Mouse (Mus musculus): ENCODE results near the gene Ahsg. TPM values are rescaled to one million over a fixed set of nuclear protein-coding genes. Genes with fewer than 3 reads are reported as not detected.

Ahsg gene
- 1,000 to 10,000 TPM; 3,016 to 7,289 TPM for total RNA-seq (2021)
- long read RNA-seq, experiment 1, transcript Ahsg-205 (7 exons, 1,333 nt) = minor isoform, 8 of 9,428 reads
- long read RNA-seq, experiment 1, transcript Ahsg-201 (7 exons, 1,484 nt) = major isoform, 3,750 of 9,428 reads
- long read RNA-seq, experiment 1, partial matches to known transcripts = 508 of 9,428 reads
- long read RNA-seq, experiment 1, other reads (novel, unspliced or antisense) = 5,162 of 9,428 reads
- long read RNA-seq, experiment 2, transcript Ahsg-201 (7 exons, 1,484 nt) = major isoform, 141 of 367 reads
- long read RNA-seq, experiment 2, partial matches to known transcripts = 226 of 367 reads
- long read RNA-seq, experiment 2, other reads (novel, unspliced or antisense) = 0 of 367 reads

GRCm38 (mm10) chr16:22890683-22891510 is at the start of gene Ahsg:
Gene Ahsg (plus strand): TSS chr16:22891277.
- DNase-seq = no peak

GRCm38 (mm10) chr16:22842871-22843270 is 48.2 kb upstream of the Ahsg start:
- DNase-seq = no peak

DNA sequence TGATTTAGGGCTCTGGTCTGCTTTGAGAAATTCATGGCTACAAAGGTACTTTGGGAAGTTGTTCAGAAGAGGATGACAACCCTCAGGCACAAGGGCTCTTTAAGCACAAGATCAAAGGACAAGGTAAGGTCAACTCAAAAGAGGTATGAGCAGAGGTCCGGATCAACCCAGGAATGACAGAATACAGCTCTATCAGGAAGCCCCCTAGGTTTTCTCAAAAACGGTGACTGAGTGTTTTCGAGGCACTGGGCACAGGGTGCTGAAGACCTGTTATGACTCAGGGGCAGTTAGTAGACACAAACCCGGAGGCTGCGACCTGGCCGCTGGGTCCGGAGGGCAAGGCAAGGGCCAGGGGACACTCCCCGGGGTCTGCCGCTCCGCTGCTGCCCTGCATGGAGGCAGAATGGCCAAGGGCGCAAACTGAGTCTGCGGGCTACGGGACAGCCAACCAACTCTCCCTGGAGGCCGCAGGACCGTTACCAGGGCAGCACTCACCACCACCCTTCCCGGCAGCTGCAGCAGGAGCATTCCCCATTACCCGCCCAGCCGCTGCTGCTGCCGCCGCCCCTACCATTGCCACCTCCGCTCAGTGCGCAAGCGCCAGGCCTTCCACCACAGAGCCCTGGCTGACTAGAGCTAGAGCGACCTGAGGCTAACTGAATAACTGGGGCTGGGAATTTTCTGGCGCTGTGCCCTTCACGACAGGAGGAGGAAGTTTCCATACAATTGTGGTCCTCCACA is 46.8 kb upstream of the Ahsg start:
- peak; percentile 89 for DNase-seq

GRCm38 (mm10) chr16:22844834-22845233 is 46.2 kb upstream of the Ahsg start:
- no peak for DNase-seq

GRCm38 (mm10) chr16:22845481-22845880 is 45.6 kb upstream of the Ahsg start:
- DNase-seq = peak; percentile 62

DNA sequence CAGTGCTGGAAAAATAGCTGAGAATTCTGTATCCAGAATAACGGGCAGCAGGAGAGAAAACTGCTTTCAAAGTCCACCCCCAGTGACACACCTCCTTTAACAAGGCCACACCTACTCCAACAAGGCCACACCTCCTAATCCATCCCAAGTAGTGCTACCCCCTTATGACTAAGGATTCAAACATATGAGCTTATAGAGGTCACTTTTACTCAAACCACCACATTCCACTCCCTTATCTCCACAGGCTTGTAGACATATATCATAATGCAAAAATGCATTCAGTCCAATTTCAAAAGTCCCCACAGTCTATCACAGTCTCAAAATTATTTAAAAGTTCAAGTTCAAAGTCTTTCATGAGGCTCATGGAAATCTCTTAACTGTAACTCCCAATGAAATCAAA is 43.4 kb upstream of the Ahsg start:
- no peak for DNase-seq

GRCm38 (mm10) chr16:22848331-22848730 is 42.7 kb upstream of the Ahsg start:
- no peak for DNase-seq

DNA sequence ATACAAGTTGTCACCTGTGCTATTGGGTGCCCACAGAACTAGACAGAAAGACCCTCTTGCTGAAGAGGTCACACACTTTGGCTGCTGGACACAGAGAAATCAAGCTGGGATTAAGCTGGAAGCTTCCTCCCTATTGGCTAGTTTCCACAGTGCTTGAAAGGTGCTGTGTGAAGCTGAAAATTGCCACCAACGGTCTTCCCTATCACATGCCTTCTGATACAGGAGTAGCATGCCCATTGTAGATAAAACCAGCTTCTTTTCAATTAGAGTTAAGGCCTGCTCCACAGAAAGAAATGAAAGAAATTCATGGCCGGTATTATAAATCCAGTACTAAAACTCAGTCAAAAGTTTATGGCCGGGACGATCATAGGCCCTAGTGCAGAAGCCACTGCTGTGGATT is 38.4 kb upstream of the Ahsg start:
- no peak for DNase-seq

DNA sequence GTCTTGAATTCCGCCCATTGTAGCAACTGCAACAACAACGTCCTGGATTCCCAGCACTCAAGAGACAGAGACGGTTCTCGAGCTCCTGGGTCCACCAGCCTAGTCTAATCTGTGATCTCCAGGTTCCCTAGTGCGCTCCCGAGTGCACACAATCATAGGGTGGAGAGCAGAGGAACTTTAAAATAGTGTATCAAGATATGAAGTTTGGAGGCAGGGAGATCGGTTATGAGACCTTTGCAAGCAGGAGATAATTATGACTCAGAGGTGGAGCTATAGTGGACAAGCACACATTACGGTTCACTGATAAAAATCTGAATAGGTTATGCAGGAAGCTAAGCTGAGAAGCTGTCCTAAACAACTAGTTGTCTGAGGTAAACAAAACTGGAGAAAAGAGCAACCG is 34.3 kb upstream of the Ahsg start:
- no peak for DNase-seq

DNA sequence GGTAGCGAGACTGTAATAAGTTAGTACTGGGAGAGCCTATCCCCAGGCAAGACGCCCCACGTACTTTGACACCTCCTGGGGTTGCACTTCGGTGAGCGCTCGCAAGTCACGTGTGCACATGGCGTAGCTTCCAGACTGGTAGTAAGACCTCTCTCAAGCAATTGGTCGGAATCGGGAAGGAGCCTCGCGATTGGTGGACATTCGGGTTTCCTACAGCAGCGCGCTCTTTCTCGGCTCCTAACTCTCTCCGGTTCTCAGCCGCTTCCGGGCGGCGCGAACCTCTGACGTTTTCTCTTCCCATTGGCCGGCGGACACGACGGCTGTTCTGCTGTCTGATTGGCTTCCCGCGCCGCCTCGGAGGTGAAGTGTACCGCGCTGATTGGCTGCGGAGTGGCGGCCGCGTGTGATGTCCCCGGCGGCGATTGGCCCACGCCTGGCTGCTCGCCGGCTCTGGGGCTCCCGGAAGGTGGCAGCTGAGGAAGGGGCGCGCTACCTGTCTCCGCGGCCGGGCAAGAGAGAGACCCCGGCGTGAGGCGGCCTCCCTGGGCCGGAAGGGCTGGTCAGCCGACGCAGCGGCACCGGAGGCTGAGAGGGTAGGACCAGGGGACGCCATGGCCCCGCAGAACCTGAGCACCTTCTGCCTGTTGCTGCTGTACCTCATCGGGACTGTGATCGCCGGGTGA is 33.5 kb upstream of the Ahsg start, which contains the start of the genes Tbccd1 and Dnajb11:
Gene Tbccd1, minus strand, starts transcription at position 239 of the 683 bp plus-strand sequence.
Gene Dnajb11, plus strand, starts transcription at position 415 of the 683 bp plus-strand sequence.
- peak; percentile 99 for DNase-seq

DNA sequence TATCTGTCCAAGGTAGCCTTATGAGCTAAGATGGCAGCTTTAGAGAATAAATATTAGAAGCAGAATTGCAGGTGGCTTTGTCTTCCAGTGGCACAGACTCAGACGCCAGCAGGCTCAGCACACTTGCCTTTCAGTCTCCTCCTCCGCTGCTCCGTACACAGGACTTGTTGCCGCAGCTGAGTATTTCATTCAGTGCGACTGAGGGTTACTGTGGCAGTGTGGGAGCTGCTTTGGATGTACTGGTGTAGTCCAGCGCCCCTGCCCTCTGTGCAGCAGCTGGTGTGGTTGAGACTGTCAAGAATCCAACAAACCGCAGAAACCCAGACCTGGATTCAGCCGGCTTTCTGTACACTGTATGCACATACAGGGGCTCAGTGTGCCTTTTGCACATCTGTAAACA is 18.7 kb upstream of the Ahsg start:
- DNase-seq = no peak

- no peak for DNase-seq
Observed at GRCm38 (mm10) chr16:22873369-22873768, 17.7 kb upstream of the Ahsg start.

DNA sequence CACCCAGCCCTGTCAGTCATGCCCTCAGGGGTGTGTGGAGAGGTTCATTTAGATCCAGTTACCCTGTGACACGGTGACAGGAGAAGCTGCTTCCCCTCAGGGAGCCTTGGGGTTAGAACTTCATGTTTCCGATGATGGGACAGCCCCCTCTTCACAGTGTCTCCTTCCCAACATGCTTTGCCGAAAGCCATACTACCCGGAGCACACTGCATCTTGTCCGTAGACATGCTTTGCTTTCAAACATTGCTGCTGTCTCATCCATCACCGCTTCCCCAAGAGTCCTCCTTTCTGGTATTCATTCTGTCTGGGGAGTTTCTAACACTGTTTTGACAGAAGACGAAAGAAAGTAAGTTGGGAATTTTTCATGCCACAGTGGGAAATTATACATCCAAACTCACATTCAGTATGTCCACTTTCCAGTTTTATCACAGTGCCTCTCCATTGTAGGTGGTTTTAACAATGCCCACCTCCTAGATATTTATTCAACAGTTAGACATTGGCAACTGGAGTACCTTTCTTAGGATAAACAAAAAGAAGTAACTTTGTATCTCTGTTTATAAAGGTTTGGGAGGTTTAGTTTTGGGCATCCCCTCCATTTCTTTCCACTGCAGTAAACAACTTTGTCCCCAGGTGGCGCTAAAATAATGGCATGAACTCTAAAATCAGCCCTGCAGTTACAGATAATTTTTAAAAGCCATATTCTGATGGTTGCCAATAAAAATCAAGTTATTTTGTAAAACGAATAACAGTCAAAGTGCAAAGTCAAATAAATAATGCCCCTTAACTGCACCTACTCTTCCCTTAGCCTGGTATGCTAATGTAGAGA is 14.6 kb upstream of the Ahsg start:
- DNase-seq = peak; percentile 59

DNA sequence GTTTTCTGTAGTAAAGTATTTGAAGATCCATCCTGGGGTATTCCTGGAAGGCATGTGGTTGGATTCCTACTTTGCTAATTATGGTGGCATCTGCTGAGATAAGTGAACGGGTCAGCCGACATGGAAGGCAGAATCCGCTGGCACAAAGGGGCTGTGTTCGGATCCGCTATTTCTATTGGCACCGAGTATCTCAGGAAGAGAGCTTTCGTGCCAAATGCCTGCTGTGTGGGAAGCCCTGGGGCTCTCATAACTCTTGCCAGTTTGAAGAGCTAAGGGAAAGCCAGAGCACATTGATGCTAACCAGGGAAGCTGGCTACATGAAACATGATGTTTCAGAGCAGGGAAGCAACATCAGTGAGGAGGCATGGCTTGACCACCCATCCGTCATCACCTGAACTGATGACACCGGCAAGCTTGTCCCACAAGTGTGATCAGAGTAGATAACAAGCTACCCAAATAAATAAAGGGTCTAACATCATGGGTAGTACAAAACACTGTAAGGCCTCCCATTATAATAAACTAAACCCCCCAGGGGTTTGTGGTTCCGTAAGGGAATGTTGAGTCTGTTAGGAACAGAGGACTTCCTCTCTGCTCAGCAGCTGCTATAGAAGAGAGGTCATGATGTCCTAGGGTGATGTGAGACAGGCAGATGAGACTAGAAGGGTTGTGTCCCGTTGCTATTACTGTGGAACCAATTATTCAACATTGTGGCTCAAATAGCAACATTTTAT is 13.3 kb upstream of the Ahsg start:
- DNase-seq = no peak

DNA sequence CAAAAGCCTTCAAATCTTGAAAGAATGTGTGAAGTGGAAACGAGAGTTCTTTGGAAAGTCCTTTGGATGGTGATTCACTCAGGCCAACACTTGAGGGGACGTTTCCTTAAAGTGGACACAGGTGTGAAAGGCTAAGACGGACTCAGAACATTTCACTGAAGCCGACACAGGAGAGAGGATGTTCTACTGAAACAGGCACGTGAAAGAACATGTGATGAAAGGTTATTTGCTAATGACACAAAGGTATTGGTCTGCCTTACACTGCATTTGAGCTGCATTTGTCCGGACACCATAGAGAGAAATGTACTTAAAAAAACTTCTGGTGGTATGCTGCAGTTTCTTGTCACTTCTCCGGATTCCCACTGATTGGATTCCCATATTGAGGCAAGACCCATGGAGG is 12.4 kb upstream of the Ahsg start:
- no peak for DNase-seq

- DNase-seq = no peak
Observed at GRCm38 (mm10) chr16:22879945-22880595, 11.0 kb upstream of the Ahsg start.

- DNase-seq = no peak
Observed at GRCm38 (mm10) chr16:22880900-22881299, 10.2 kb upstream of the Ahsg start.

DNA sequence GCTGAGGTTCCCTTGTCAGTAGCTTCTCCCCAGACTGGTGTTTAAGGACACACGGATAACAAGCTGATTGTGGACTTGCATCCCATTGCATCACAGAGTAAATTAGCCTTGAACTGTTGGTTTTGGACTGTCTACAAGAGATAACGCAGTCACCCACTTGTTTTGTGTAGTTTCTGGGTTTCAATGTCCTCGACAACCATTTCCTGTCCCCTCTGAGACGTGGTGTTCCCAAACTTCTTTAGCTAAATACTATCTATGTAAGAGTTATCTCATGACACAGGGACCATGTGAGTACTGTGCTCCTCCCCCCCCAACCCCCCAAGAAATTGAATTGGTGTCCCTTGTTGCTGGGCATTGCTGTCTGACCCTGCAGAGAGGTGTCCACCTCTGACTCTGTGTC is 9.6 kb upstream of the Ahsg start:
- DNase-seq = no peak

DNA sequence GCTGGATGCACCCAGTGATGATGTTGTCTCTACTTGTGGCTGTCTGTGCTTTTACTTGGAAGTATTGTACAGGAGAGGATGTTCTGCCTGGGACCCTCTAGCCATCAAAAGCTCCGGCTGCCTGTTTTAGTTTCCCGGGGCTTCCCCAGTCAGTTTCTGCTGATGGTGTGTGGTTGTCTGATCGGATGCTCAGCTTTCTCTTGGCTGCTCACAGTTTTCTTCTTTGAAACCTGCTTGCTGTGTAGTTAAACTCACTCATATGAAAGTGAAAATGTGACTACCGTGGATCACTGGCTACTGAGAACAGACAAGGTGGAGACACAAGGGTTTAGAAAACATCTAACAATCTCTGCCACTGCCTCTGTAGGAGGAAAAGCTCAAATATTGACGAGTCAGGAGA is 7.6 kb upstream of the Ahsg start:
- no peak for DNase-seq

- no peak for DNase-seq
Observed at GRCm38 (mm10) chr16:22885356-22885755, 5.7 kb upstream of the Ahsg start.

Measured in adrenal gland, postnatal 10 days (tissue).